Mouse (Mus musculus) small intestine, adult 2 months (tissue): ENCODE results near the gene Gfi1.

Experiments
- CTCF ChIP-seq: fragments of 200-500 bp; IDR thresholded peaks from 2 replicates; pipeline ENCODE4 v1.5.1; 2012; ENCODE audit warnings: low read depth, mild to moderate bottlenecking, control low read depth, inconsistent platforms, low read length, moderate library complexity, mixed read lengths; ENCODE audit not compliant: insufficient replicate concordance, insufficient read length; ENCODE audit errors: extremely low read depth
- POLR2A ChIP-seq: fragments of 200-500 bp; IDR thresholded peaks from 2 replicates; pipeline ENCODE4 v1.6.1; 2012; ENCODE audit warnings: low read depth, mild to moderate bottlenecking, control low read depth, inconsistent platforms, low read length, moderate library complexity

- TF ChIP-seq POLR2A (no peak), CTCF (no peak)
These were observed 4.7 kb downstream of the Gfi1 start for GRCm38 (mm10) chr5:107720991-107721637.
